Mouse (Mus musculus) neural tube, embryonic 11.5 days (tissue): ENCODE measurements around the gene Plekha6. TPM values are rescaled to one million over a fixed set of nuclear protein-coding genes. Genes with fewer than 3 reads are reported as not detected.

Experiments
- ATAC-seq: fragments of 200-750 bp; cut with Nextera tagmentation; 2 replicates; pipeline ENCODE4 v1.8.0; 2017; ENCODE audit warnings: moderate number of reproducible peaks, mild to moderate bottlenecking, moderate TSS enrichment, moderate library complexity; ENCODE audit not compliant: insufficient read depth, low FRiP score, low TSS enrichment
- DNase-seq: peaks from one replicate; pipeline ENCODE4 v3.0.0-alpha.2; 2015; ENCODE audit warnings: low spot score
- H3K27ac ChIP-seq: fragments of 300-500 bp; sonication (generic); 2 replicates; pipeline ENCODE4 v1.5.1; 2014; ENCODE audit warnings: low read depth, mild to moderate bottlenecking, low read length
- H3K27me3 ChIP-seq: fragments of 300-500 bp; sonication (generic); 2 replicates; pipeline ENCODE4 v1.6.1; 2014; ENCODE audit warnings: mild to moderate bottlenecking, low read length, mixed read lengths; ENCODE audit not compliant: control insufficient read depth, insufficient read depth
- H3K36me3 ChIP-seq: fragments of 300-500 bp; sonication (generic); 2 replicates; pipeline ENCODE4 v1.6.1; 2014; ENCODE audit warnings: mild to moderate bottlenecking, low read length, moderate library complexity, mixed read lengths; ENCODE audit not compliant: control insufficient read depth, insufficient read depth
- H3K4me1 ChIP-seq: fragments of 300-500 bp; sonication (generic); 2 replicates; pipeline ENCODE4 v1.6.1; 2014; ENCODE audit warnings: low read length, mixed read lengths; ENCODE audit not compliant: control insufficient read depth, insufficient read depth
- H3K4me2 ChIP-seq: fragments of 300-500 bp; sonication (generic); 2 replicates; pipeline ENCODE4 v1.6.1; 2014; ENCODE audit warnings: low read depth, mild to moderate bottlenecking, moderate library complexity
- H3K4me3 ChIP-seq: fragments of 300-500 bp; sonication (generic); 2 replicates; pipeline ENCODE4 v1.5.1; 2014; ENCODE audit warnings: low read depth, low read length
- H3K9ac ChIP-seq: fragments of 300-500 bp; sonication (generic); 2 replicates; pipeline ENCODE4 v1.6.1; 2014; ENCODE audit warnings: mild to moderate bottlenecking, low read length
- H3K9me3 ChIP-seq: fragments of 300-500 bp; sonication (generic); 2 replicates; pipeline ENCODE4 v1.6.1; 2016; ENCODE audit warnings: low read length; ENCODE audit not compliant: control insufficient read depth
- WGBS: fragments of 180-500 bp; shearing (Covaris S2); extraction: QIAGEN DNeasy Blood & Tissue Kit; methylation state at CpG from one replicate; pipeline ENCODE4 v1.1.7; 2014; 5-methylcytosine and 5-hydroxymethylcytosine counted together
- polyA plus RNA-seq: library from polyadenylated mRNA; unstranded; fragments of >200 nt; fragmentation: Nextera tagmentation; extraction: Ambion mirVana; gene quantifications from 2 replicates; pipeline ENCODE4 v1.2.1, GENCODE M21; 2014

The Plekha6 gene
- polyA plus RNA-seq, 1 experiment from 2014 or later: 12.5 TPM

GRCm38 (mm10) chr1:133126365-133126740 lies 37.7 kb upstream of the Plekha6 start:
- ATAC-seq (no peak), DNase-seq (no peak)
- H3K27ac ChIP-seq: no peak overlapping the region
- no peaks in the 10 kb centered on the region for H3K4me1 ChIP-seq
- H3K9ac ChIP-seq: no peak overlapping the region
- H3K27me3 ChIP-seq: no peaks in the 10 kb centered on the region
- H3K4me3 ChIP-seq: no peak overlapping the region
- H3K4me2 ChIP-seq: no peak overlapping the region
- WGBS: 64% methylated on average over 4 of the region's 4 CpGs
- no peaks in the 10 kb centered on the region for H3K36me3 ChIP-seq
- H3K9me3 ChIP-seq: no peaks in the 10 kb centered on the region

GRCm38 (mm10) chr1:133127328-133127727 lies 36.7 kb upstream of the Plekha6 start:
- WGBS: 81% methylated on average over 9 of the region's 9 CpGs
- H3K36me3 ChIP-seq: no peaks in the 10 kb centered on the region
- no peak overlapping the region for H3K27ac ChIP-seq
- H3K27me3 ChIP-seq: no peaks in the 10 kb centered on the region
- ATAC-seq: no peak
- H3K4me1 ChIP-seq: no peaks in the 10 kb centered on the region
- H3K4me2 ChIP-seq: no peak overlapping the region
- no peak overlapping the region for H3K4me3 ChIP-seq
- H3K9me3 ChIP-seq: no peaks in the 10 kb centered on the region
- H3K9ac ChIP-seq: no peak overlapping the region
- DNase-seq: no peak

- Histone ChIP-seq H3K36me3 (no peaks in the 10 kb centered on the region), H3K4me2 (no peak overlapping the region), H3K9ac (peak overlapping the region; percentile 31; the same call in 1 of the 2 replicates), H3K27ac (peak overlapping the region; percentile 23), H3K27me3 (no peaks in the 10 kb centered on the region), H3K4me3 (no peak overlapping the region), H3K4me1 (peaks cover 8% of the 10 kb centered on the region), H3K9me3 (no peaks in the 10 kb centered on the region)
- ATAC-seq: no peak
- DNase-seq: peak; percentile 25
- 22% methylated on average over 16 of the region's 16 CpGs for WGBS
Measured at GRCm38 (mm10) chr1:133129471-133130221, 34.4 kb upstream of the Plekha6 start.

- ATAC-seq (peak; percentile 98), DNase-seq (peak; percentile 99)
- H3K4me3 ChIP-seq: peak within 1 kb of the TSS; percentile 83
- H3K27me3 ChIP-seq: no peaks in the 10 kb centered on the region
- WGBS: 1% methylated on average over 72 of the region's 72 CpGs
- peak within 1 kb of the TSS; percentile 91 for H3K9ac ChIP-seq
- H3K36me3 ChIP-seq: no peaks in the 10 kb centered on the region
- H3K27ac ChIP-seq: peak within 1 kb of the TSS; percentile 85
- H3K4me2 ChIP-seq: peak within 1 kb of the TSS; percentile 83
- H3K9me3 ChIP-seq: no peaks in the 10 kb centered on the region
- peaks cover 17% of the 10 kb centered on the region for H3K4me1 ChIP-seq
Measured at GRCm38 (mm10) chr1:133130638-133131560, 33.1 kb upstream of the Plekha6 start, which contains the start of gene Ppp1r15b. TSS of gene Ppp1r15b (plus strand) at chr1:133131143.

- peak overlapping the region; percentile 83 for H3K4me3 ChIP-seq
- H3K4me2 ChIP-seq: peak overlapping the region; percentile 83
- H3K9ac ChIP-seq: peak overlapping the region; percentile 91
- H3K27me3 ChIP-seq: no peaks in the 10 kb centered on the region
- H3K36me3 ChIP-seq: no peaks in the 10 kb centered on the region
- 0% methylated on average over 35 of the region's 35 CpGs for WGBS
- peaks cover 19% of the 10 kb centered on the region for H3K4me1 ChIP-seq
- ATAC-seq (no peak), DNase-seq (no peak)
- H3K9me3 ChIP-seq: no peaks in the 10 kb centered on the region
- H3K27ac ChIP-seq: peak overlapping the region; percentile 85
Measured at GRCm38 (mm10) chr1:133131561-133131905, 32.5 kb upstream of the Plekha6 start.

GRCm38 (mm10) chr1:133131936-133132335 lies 32.1 kb upstream of the Plekha6 start:
- H3K36me3 ChIP-seq: peaks cover under 1% of the 10 kb centered on the region; the same call in 1 of the 2 replicates
- under 1% methylated on average over 11 of the region's 11 CpGs for WGBS
- H3K4me1 ChIP-seq: peaks cover 19% of the 10 kb centered on the region
- peak overlapping the region; percentile 85 for H3K27ac ChIP-seq
- no peaks in the 10 kb centered on the region for H3K27me3 ChIP-seq
- H3K9ac ChIP-seq: peak overlapping the region; percentile 91
- DNase-seq (no peak), ATAC-seq (no peak)
- H3K9me3 ChIP-seq: no peaks in the 10 kb centered on the region
- H3K4me2 ChIP-seq: peak overlapping the region; percentile 83
- peak overlapping the region; percentile 83 for H3K4me3 ChIP-seq

- no peak for ATAC-seq
- peaks cover 6% of the 10 kb centered on the region; the same call in 1 of the 2 replicates for H3K36me3 ChIP-seq
- peak overlapping the region; percentile 83 for H3K4me2 ChIP-seq
- WGBS: 14% methylated on average over 26 of the region's 26 CpGs
- peaks cover 19% of the 10 kb centered on the region for H3K4me1 ChIP-seq
- peak overlapping the region; percentile 83 for H3K4me3 ChIP-seq
- H3K9me3 ChIP-seq: no peaks in the 10 kb centered on the region
- peak overlapping the region; percentile 91 for H3K9ac ChIP-seq
- H3K27ac ChIP-seq: no peak overlapping the region
- no peak for DNase-seq
- H3K27me3 ChIP-seq: no peaks in the 10 kb centered on the region
Measured at GRCm38 (mm10) chr1:133132388-133133326, 31.4 kb upstream of the Plekha6 start.

GRCm38 (mm10) chr1:133133425-133133824 lies 30.6 kb upstream of the Plekha6 start:
- peaks cover 7% of the 10 kb centered on the region; the same call in 1 of the 2 replicates for H3K36me3 ChIP-seq
- H3K27me3 ChIP-seq: no peaks in the 10 kb centered on the region
- no peaks in the 10 kb centered on the region for H3K9me3 ChIP-seq
- no peak overlapping the region for H3K27ac ChIP-seq
- peak overlapping the region; percentile 83 for H3K4me2 ChIP-seq
- peak overlapping the region; percentile 83 for H3K4me3 ChIP-seq
- WGBS: 20% methylated on average over 2 of the region's 2 CpGs
- H3K4me1 ChIP-seq: peaks cover 19% of the 10 kb centered on the region
- peak overlapping the region; percentile 91 for H3K9ac ChIP-seq
- ATAC-seq (no peak), DNase-seq (no peak)
